Mouse (Mus musculus): ENCODE data around the gene Tex36. TPM values are rescaled to one million over a fixed set of nuclear protein-coding genes. Genes with fewer than 3 reads are reported as not detected.

The Tex36 gene
- polyA plus RNA-seq (2012; rRNA removed) = 0.09 TPM in 1 of 2 replicates, not detected in the other

GRCm38 (mm10) chr7:133602058-133602457 is at the start of gene Tex36:
TSS of gene Tex36 (minus strand) at chr7:133602158.

GRCm38 (mm10) chr7:133637361-133638305 is 35.7 kb upstream of the Tex36 start, which contains the start of gene Edrf1:
TSS of gene Edrf1 (plus strand) at chr7:133637543.

Other genes with a start within 250 kb of the Tex36 start
- 24.3 and 28.6 TPM in 2 replicates for gene Edrf1, start 35.4 kb upstream of the Tex36 start, polyA plus RNA-seq (2012; rRNA removed)
- gene Mmp21, start 77.9 kb upstream of the Tex36 start, polyA plus RNA-seq (2012; rRNA removed) = 0.04 and 0.09 TPM in 2 replicates
- gene Bccip, start 107.2 kb upstream of the Tex36 start, polyA plus RNA-seq (2012; rRNA removed) = 82.7 and 95.5 TPM in 2 replicates
- gene Uros, start 107.9 kb upstream of the Tex36 start, polyA plus RNA-seq (2012; rRNA removed) = 38.1 and 41.2 TPM in 2 replicates
- 8.3 and 8.8 TPM in 2 replicates for gene Fank1, start 174.7 kb upstream of the Tex36 start, polyA plus RNA-seq (2012; rRNA removed)
- gene Dhx32, start 180.6 kb upstream of the Tex36 start, polyA plus RNA-seq (2012; rRNA removed) = 33.1 and 35.5 TPM in 2 replicates

Measured in central nervous system, embryonic 18 days (tissue).